Mouse (Mus musculus): ENCODE results near the gene Prtn3. TPM values are rescaled to one million over a fixed set of nuclear protein-coding genes. Genes with fewer than 3 reads are reported as not detected.

The Prtn3 gene
- total and polyA plus RNA-seq, 3 experiments, result 0.30 to 0.39 TPM; not detected in 1

DNA sequence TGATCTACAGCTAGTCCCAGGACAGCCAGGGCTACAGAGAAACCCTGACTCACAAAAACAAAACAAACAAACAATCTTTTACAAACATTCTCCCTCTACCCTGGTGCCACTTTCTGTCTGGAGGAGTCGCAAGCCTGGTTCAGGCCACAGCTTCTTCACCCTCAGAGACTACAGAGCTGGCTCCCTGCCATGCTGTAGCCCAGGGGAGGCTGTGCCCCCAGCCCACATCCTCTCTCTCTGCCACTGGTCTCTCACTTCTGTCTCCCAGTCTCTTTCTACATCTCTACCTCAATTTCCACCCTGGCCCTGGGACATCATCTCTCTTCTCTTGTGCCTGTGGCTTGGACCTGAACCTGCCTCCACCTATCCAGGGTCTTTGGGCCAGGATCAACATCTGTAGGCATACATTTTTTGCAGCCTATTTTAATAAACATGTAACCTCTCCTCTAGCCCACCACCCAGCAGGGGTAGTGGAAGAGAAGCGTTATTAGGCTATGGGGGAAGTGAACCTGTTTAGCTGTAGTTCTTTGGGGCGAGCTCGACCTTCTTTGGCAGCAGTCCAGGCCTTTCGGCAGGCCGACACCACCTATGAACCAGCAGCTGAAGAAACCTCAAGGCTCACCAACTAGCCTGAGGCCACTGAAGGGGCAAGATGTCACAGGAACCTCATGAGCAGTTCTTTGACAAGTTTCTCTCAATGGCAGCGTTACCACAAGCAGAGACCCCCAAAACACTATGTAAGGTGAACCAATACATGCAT lies 42.1 kb upstream of the Prtn3 start:
- Histone ChIP-seq H3K4me1 (ENCODE audit: control insufficient read depth in 1 of 2, insufficient read depth in 2 of 2) (no peaks in the 10 kb centered on the region), H3K27ac (ENCODE audit: insufficient read depth, low read depth) (no peak overlapping the region), H3K9me3 (replicated peaks; ENCODE audit: low read length) (peaks cover 5% of the 10 kb centered on the region), H3K79me2 (replicated peaks; ENCODE audit: control insufficient read depth, extremely low read depth, insufficient read depth, poor library complexity, severe bottlenecking) (no peaks in the 10 kb centered on the region), H3K4me2 (ENCODE audit: insufficient read depth, low read depth, poor library complexity, severe bottlenecking) (no peak overlapping the region), H3K4me3 (replicated peaks in 1 of 3; ENCODE audit: low read depth in 2 of 3, low read length in 2 of 3, poor library complexity in 1 of 3) (no peak overlapping the region), H3K36me3 (replicated peaks in 1 of 2; ENCODE audit: control insufficient read depth in 1 of 2, insufficient read depth in 1 of 2, low read length in 1 of 2) (no peaks in the 10 kb centered on the region), H3K27me3 (replicated peaks) (peaks cover 48% of the 10 kb centered on the region), H3K9ac (ENCODE audit: insufficient read depth, low read depth) (no peak overlapping the region)
- TF ChIP-seq CTCF (conservative IDR thresholded peaks at IDR 0.05 in 1 of 2, IDR thresholded peaks at IDR 0.05 in 1 of 2; ENCODE audit: low read depth in 2 of 2, low read length in 2 of 2) (no peak), E2F4 (IDR thresholded peaks at IDR 0.05; ENCODE audit: insufficient replicate concordance, low read depth, low read length) (no peak), SMC3 (IDR thresholded peaks at IDR 0.05; ENCODE audit: low read depth, low read length) (no peak), RCOR1 (conservative IDR thresholded peaks at IDR 0.05; ENCODE audit: low read depth, low read length) (no peak), MEF2A (IDR thresholded peaks at IDR 0.05; ENCODE audit: borderline replicate concordance, low read depth, low read length) (no peak), MAFK (IDR thresholded peaks at IDR 0.05; ENCODE audit: insufficient replicate concordance, low read length) (no peak), NELFE (IDR thresholded peaks at IDR 0.05; ENCODE audit: low read depth, low read length) (no peak), EP300 (IDR thresholded peaks at IDR 0.05; ENCODE audit: low read length) (no peak), TCF12 (IDR thresholded peaks at IDR 0.05; ENCODE audit: low read depth, low read length) (no peak)
- DNase-seq (ENCODE audit: extremely low read depth), result no peak
- in situ Hi-C loops (cut with MboI; ENCODE audit: low pct_ligation_motif_present, low pct_unique_long_range_greater_than_20kb, low sequenced_read_pairs) (loop anchor here (5.0 kb wide), 1 partner anchor 90 kb away; the partner anchor contains the start of gene R3hdm4), dilution Hi-C loops (cut with MboI; ENCODE audit: extremely low pct_ligation_motif_present, extremely low pct_unique_long_range_greater_than_20kb, low sequenced_read_pairs) (no loop called here)

DNA sequence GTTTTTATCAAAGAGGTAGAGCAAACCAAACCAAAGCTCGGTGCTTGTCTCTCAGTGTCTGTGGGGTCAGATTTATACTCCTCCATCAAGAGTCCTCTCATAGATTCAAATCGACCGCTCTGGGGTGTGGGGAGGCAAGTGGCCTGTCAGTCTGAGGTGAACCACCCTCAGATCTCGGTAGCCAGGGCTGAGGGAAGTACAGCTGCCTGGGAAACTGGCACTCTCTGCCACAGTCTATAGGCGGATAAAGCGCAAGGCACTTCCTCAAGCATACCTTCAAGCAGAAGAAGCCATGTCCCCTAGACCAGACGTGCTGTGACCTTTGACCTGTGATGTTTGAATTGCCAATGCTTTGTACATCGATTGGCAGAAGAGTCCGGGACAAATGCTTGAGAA lies 41.5 kb upstream of the Prtn3 start:
- no peaks in the 10 kb centered on the region for H3K79me2 ChIP-seq (replicated peaks; ENCODE audit: control insufficient read depth, extremely low read depth, insufficient read depth, poor library complexity, severe bottlenecking)
- no peak overlapping the region for H3K4me3 ChIP-seq (replicated peaks in 1 of 3; ENCODE audit: low read depth in 2 of 3, low read length in 2 of 3, poor library complexity in 1 of 3)
- no peak for DNase-seq (ENCODE audit: extremely low read depth)
- dilution Hi-C loops (cut with MboI; ENCODE audit: extremely low pct_ligation_motif_present, extremely low pct_unique_long_range_greater_than_20kb, low sequenced_read_pairs) (no loop called here), in situ Hi-C loops (cut with MboI; ENCODE audit: low pct_ligation_motif_present, low pct_unique_long_range_greater_than_20kb, low sequenced_read_pairs) (loop anchor here (5.0 kb wide), 1 partner anchor 90 kb away; the partner anchor contains the start of gene R3hdm4)
- H3K27ac ChIP-seq (ENCODE audit: insufficient read depth, low read depth), result no peak overlapping the region
- TF ChIP-seq CHD2 (IDR thresholded peaks at IDR 0.05; ENCODE audit: low read length) (no peak), HCFC1 (IDR thresholded peaks at IDR 0.05; ENCODE audit: low read depth, low read length) (no peak), UBTF (IDR thresholded peaks at IDR 0.05; ENCODE audit: low read depth, low read length) (no peak), ZNF384 (IDR thresholded peaks at IDR 0.05; ENCODE audit: low read depth, low read length) (no peak), MAFK (IDR thresholded peaks at IDR 0.05; ENCODE audit: insufficient replicate concordance, low read length) (no peak), USF2 (conservative IDR thresholded peaks at IDR 0.05; ENCODE audit: low read depth, low read length) (no peak)
- H3K36me3 ChIP-seq (replicated peaks in 1 of 2; ENCODE audit: control insufficient read depth in 1 of 2, insufficient read depth in 1 of 2, low read length in 1 of 2), result no peaks in the 10 kb centered on the region
- peaks cover 42% of the 10 kb centered on the region for H3K27me3 ChIP-seq (replicated peaks)
- no peak overlapping the region for H3K4me2 ChIP-seq (ENCODE audit: insufficient read depth, low read depth, poor library complexity, severe bottlenecking)
- no peak overlapping the region for H3K9ac ChIP-seq (ENCODE audit: insufficient read depth, low read depth)
- H3K9me3 ChIP-seq (replicated peaks; ENCODE audit: low read length), result peaks cover 5% of the 10 kb centered on the region
- no peaks in the 10 kb centered on the region for H3K4me1 ChIP-seq (ENCODE audit: control insufficient read depth in 1 of 2, insufficient read depth in 2 of 2)
